Mouse (Mus musculus): ENCODE data around the gene Atl3. TPM values are rescaled to one million over a fixed set of nuclear protein-coding genes. Genes with fewer than 3 reads are reported as not detected.
A peak's percentile ranks its signal among the peaks of the same experiment; 100 is the strongest.

Gene Atl3
- total and polyA plus RNA-seq, 3 experiments: 6.8 to 14.0 (median 14.0) TPM

- Histone ChIP-seq H3K36me3 (ENCODE audit: control insufficient read depth, insufficient read depth, low read length) (peaks cover 3% of the 10 kb centered on the region; the same call in 1 of the 2 replicates), H3K27me3 (ENCODE audit: control insufficient read depth, insufficient read depth, low read length) (no peaks in the 10 kb centered on the region), H3K27ac (no peak overlapping the region), H3K79me2 (replicated peaks; ENCODE audit: control insufficient read depth, insufficient read depth, low read length) (peaks cover 5% of the 10 kb centered on the region), H3K4me3 (no peak overlapping the region), H3K4me1 (ENCODE audit: control insufficient read depth, insufficient read depth, low read length) (peaks cover 2% of the 10 kb centered on the region; the same call in 1 of the 2 replicates), H3K9ac (ENCODE audit: low read depth, low read length) (no peak overlapping the region)
- intact Hi-C loops (cut with DNase I): no loop called here
- 90% methylated on average over 2 of the region's 2 CpGs for WGBS
- TF ChIP-seq EP300 (IDR thresholded peaks at IDR 0.05; ENCODE audit: insufficient read depth, low read depth, low read length): no peak
- no peak for TF ChIP-seq CTCF (IDR thresholded peaks at IDR 0.05)
- TF ChIP-seq POLR2A (IDR thresholded peaks at IDR 0.05; ENCODE audit: insufficient read depth, low read depth, low read length): no peak
- DNase-seq: no peak
Observed at GRCm38 (mm10) chr19:7459370-7459769, 34.5 kb upstream of the Atl3 start.

DNA sequence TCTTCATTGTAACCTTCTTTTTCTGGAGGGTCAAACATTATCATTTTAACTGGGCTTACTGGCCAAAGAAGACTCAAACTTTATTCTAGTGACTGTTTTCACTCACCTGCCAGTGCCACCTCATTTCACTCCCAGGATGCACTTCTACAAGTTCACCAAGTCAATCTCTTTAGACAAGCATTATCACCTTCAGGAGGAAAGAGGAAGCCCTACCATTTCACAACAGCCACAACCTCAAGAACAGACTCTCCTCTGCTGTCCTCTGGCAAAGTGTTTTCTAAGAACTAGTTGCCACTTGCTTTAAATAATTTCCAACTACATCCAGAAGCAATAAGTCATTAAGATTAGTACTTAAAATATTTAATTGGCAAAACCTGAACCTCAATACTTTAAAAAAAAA lies 25.9 kb upstream of the Atl3 start:
- TF ChIP-seq CTCF (IDR thresholded peaks at IDR 0.05) (no peak), POLR2A (IDR thresholded peaks at IDR 0.05; ENCODE audit: insufficient read depth, low read depth, low read length) (no peak), EP300 (IDR thresholded peaks at IDR 0.05; ENCODE audit: insufficient read depth, low read depth, low read length) (no peak)
- H3K27ac ChIP-seq: no peak overlapping the region
- H3K4me1 ChIP-seq (ENCODE audit: control insufficient read depth, insufficient read depth, low read length): peaks cover 2% of the 10 kb centered on the region
- no peak overlapping the region for H3K9ac ChIP-seq (ENCODE audit: low read depth, low read length)
- peaks cover 2% of the 10 kb centered on the region; the same call in 1 of the 2 replicates for H3K79me2 ChIP-seq (replicated peaks; ENCODE audit: control insufficient read depth, insufficient read depth, low read length)
- peaks cover 25% of the 10 kb centered on the region for H3K36me3 ChIP-seq (ENCODE audit: control insufficient read depth, insufficient read depth, low read length)
- intact Hi-C loops (cut with DNase I): no loop called here
- H3K4me3 ChIP-seq: no peak overlapping the region
- no peaks in the 10 kb centered on the region for H3K27me3 ChIP-seq (ENCODE audit: control insufficient read depth, insufficient read depth, low read length)
- DNase-seq: no peak

GRCm38 (mm10) chr19:7470643-7471042 lies 23.2 kb upstream of the Atl3 start:
- no peak overlapping the region; the same call in 1 of the 2 replicates for H3K27ac ChIP-seq
- WGBS: 69% methylated on average over 2 of the region's 2 CpGs

DNA sequence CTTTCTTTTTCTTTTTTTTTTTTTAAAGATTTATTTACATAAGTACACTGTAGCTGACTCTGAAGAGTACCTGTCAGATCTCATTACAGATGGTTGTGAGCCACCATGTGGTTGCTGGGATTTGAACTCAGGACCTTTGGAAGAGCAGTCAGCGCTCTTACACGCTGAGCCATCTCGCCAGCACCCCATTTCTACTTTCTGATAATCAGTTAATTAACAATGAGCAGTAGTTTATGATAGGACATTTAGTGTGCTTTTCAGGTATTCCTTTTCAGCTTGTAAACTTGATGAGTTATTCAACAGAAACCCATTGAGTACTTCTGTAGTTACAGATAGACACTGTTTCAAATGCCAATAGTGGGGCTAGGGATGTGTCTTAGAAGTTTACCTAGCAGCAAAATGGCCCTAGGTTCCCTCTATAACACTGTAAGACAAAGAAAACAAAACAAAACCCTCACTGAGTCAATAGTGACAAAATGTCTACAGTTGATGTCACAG lies 14.0 kb upstream of the Atl3 start:
- Histone ChIP-seq H3K79me2 (replicated peaks; ENCODE audit: control insufficient read depth, insufficient read depth, low read length) (peaks cover 4% of the 10 kb centered on the region; the same call in 1 of the 2 replicates), H3K36me3 (ENCODE audit: control insufficient read depth, insufficient read depth, low read length) (peaks cover 20% of the 10 kb centered on the region), H3K9ac (ENCODE audit: low read depth, low read length) (no peak overlapping the region), H3K4me1 (ENCODE audit: control insufficient read depth, insufficient read depth, low read length) (peaks cover 6% of the 10 kb centered on the region), H3K27ac (no peak overlapping the region), H3K27me3 (ENCODE audit: control insufficient read depth, insufficient read depth, low read length) (no peaks in the 10 kb centered on the region), H3K4me3 (no peak overlapping the region)
- 97% methylated on average over 3 of the region's 3 CpGs for WGBS
- TF ChIP-seq POLR2A (IDR thresholded peaks at IDR 0.05; ENCODE audit: insufficient read depth, low read depth, low read length): no peak
- TF ChIP-seq CTCF (IDR thresholded peaks at IDR 0.05): no peak
- TF ChIP-seq EP300 (IDR thresholded peaks at IDR 0.05; ENCODE audit: insufficient read depth, low read depth, low read length): no peak
- DNase-seq: no peak
- intact Hi-C loops (cut with DNase I): loop anchor here (5.0 kb wide), 1 partner anchor 37 kb away; no protein-coding TSS in a partner anchor

More at GRCm38 (mm10) chr19:7470643-7471042, 23.2 kb upstream of the Atl3 start:
- H3K79me2 ChIP-seq (replicated peaks; ENCODE audit: control insufficient read depth, insufficient read depth, low read length): peaks cover 3% of the 10 kb centered on the region; the same call in 1 of the 2 replicates
- DNase-seq: no peak
- H3K36me3 ChIP-seq (ENCODE audit: control insufficient read depth, insufficient read depth, low read length): peaks cover 32% of the 10 kb centered on the region
- no peaks in the 10 kb centered on the region for H3K27me3 ChIP-seq (ENCODE audit: control insufficient read depth, insufficient read depth, low read length)
- no peak overlapping the region for H3K4me3 ChIP-seq
- H3K4me1 ChIP-seq (ENCODE audit: control insufficient read depth, insufficient read depth, low read length): peaks cover 4% of the 10 kb centered on the region
- intact Hi-C loops (cut with DNase I): no loop called here
- no peak for TF ChIP-seq POLR2A (IDR thresholded peaks at IDR 0.05; ENCODE audit: insufficient read depth, low read depth, low read length)
- no peak for TF ChIP-seq EP300 (IDR thresholded peaks at IDR 0.05; ENCODE audit: insufficient read depth, low read depth, low read length)
- TF ChIP-seq CTCF (IDR thresholded peaks at IDR 0.05): no peak
- no peak overlapping the region for H3K9ac ChIP-seq (ENCODE audit: low read depth, low read length)

GRCm38 (mm10) chr19:7481541-7482265 lies 12.1 kb upstream of the Atl3 start:
- Histone ChIP-seq H3K4me1 (ENCODE audit: control insufficient read depth, insufficient read depth, low read length) (peaks cover 5% of the 10 kb centered on the region), H3K36me3 (ENCODE audit: control insufficient read depth, insufficient read depth, low read length) (peaks cover 16% of the 10 kb centered on the region), H3K4me3 (peak overlapping the region; percentile 66), H3K9ac (ENCODE audit: low read depth, low read length) (peak overlapping the region; percentile 46), H3K79me2 (replicated peaks; ENCODE audit: control insufficient read depth, insufficient read depth, low read length) (peaks cover 2% of the 10 kb centered on the region; the same call in 1 of the 2 replicates), H3K27ac (peak overlapping the region; percentile 98), H3K27me3 (ENCODE audit: control insufficient read depth, insufficient read depth, low read length) (no peaks in the 10 kb centered on the region)
- 7% methylated on average over 12 of the region's 12 CpGs for WGBS
- intact Hi-C loops (cut with DNase I): loop anchor here (5.0 kb wide), 1 partner anchor 39 kb away; no protein-coding TSS in a partner anchor
- no peak for TF ChIP-seq EP300 (IDR thresholded peaks at IDR 0.05; ENCODE audit: insufficient read depth, low read depth, low read length)
- no peak for TF ChIP-seq POLR2A (IDR thresholded peaks at IDR 0.05; ENCODE audit: insufficient read depth, low read depth, low read length)
- TF ChIP-seq CTCF (IDR thresholded peaks at IDR 0.05): no peak
- peak; percentile 32 to 41 for DNase-seq

DNA sequence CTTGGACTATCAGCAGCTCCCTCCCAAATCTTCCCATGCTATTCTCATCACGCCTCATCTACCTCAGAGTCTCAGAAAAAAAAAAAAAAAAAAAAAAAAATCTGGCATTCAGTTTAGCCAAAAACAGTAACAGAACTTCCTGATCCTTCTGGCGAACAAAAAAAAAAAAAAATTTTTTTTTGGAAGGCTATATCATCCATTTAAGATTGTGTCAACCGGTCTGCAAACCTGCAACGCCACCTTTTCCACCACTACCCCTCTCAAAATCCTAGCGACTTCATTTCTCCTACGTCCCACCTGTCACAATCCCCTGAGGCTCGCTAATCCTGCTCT lies 11.6 kb upstream of the Atl3 start:
- no peaks in the 10 kb centered on the region for H3K27me3 ChIP-seq (ENCODE audit: control insufficient read depth, insufficient read depth, low read length)
- TF ChIP-seq EP300 (IDR thresholded peaks at IDR 0.05; ENCODE audit: insufficient read depth, low read depth, low read length) (no peak), POLR2A (IDR thresholded peaks at IDR 0.05; ENCODE audit: insufficient read depth, low read depth, low read length) (no peak), CTCF (IDR thresholded peaks at IDR 0.05) (no peak)
- H3K36me3 ChIP-seq (ENCODE audit: control insufficient read depth, insufficient read depth, low read length): peaks cover 16% of the 10 kb centered on the region
- under 1% methylated on average over 7 of the region's 7 CpGs for WGBS
- no peak for DNase-seq
- intact Hi-C loops (cut with DNase I): loop anchor here (5.0 kb wide), 1 partner anchor 40 kb away; no protein-coding TSS in a partner anchor
- H3K27ac ChIP-seq: peak overlapping the region; percentile 98
- peaks cover 2% of the 10 kb centered on the region; the same call in 1 of the 2 replicates for H3K79me2 ChIP-seq (replicated peaks; ENCODE audit: control insufficient read depth, insufficient read depth, low read length)
- peak overlapping the region; percentile 66 for H3K4me3 ChIP-seq
- peak overlapping the region; percentile 91 for H3K9ac ChIP-seq (ENCODE audit: low read depth, low read length)
- peaks cover 5% of the 10 kb centered on the region for H3K4me1 ChIP-seq (ENCODE audit: control insufficient read depth, insufficient read depth, low read length)

Data from heart, adult 2 months (tissue).